Mouse (Mus musculus): ENCODE data around the gene Tmem87a. TPM values are rescaled to one million over a fixed set of nuclear protein-coding genes. Genes with fewer than 3 reads are reported as not detected.

The Tmem87a gene
- 12.0 and 14.0 TPM in 2 replicates for polyA plus RNA-seq (2015; fragmentation: Nextera tagmentation; extraction: Ambion mirVana)

DNA sequence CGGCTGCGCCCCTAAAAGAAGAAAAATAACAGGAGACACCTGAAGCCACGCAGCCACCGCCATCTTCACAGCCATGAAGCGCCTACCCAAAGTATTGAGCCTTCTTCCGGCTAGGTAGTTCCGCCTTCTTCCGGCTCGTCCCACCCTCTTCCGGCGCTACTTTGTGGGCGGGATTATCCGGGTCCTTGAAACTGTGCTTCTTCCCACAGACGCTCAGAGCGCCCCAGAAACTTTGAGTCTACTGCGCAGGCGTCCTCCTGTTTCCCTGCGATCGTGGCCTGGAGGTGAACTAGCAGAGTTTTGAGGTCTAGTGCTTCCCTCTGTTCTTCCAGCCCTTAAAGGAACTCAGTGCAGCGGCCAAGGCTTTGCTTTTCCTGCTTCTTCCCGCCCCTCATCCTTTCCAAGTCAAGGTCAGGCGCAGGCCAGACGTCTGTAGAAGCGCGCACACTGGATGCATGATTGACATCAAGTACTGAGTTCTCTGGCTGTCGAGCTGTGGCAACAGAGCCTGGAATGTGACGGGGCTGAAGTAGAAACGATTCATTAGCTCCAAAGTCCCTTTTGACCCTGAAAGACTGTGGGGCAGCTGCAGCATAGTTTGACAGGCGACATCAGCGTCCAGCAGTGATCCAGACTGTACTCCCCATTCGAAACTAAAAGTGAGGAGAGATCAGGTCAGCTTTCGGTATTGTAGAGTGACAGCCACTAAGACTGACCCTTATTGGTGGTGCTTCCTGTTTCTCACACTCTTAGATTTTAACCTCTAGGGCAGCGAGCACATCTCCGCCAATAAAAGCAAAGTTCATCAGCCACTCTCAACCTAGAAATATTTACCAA lies at the start of gene Tmem87a:
Gene Tmem87a (minus strand): TSS at position 128 of the 837 bp plus-strand sequence.
- Histone ChIP-seq H3K4me3 (ENCODE audit: low read depth, low read length) (peak within 1 kb of the TSS; percentile 69), H3K27me3 (replicated peaks; ENCODE audit: insufficient read depth, low read length) (no peaks in the 10 kb centered on the region), H3K27ac (ENCODE audit: low read length) (peak within 1 kb of the TSS; percentile 94), H3K9ac (replicated peaks; ENCODE audit: low read depth) (peak within 1 kb of the TSS; percentile 61), H3K36me3 (ENCODE audit: insufficient read depth, low read length) (no peaks in the 10 kb centered on the region), H3K4me1 (ENCODE audit: insufficient read depth, low read depth, low read length) (peaks cover 4% of the 10 kb centered on the region; the same call in 1 of the 2 replicates), H3K9me3 (ENCODE audit: low read length) (no peaks in the 10 kb centered on the region), H3K4me2 (replicated peaks; ENCODE audit: low read depth, low read length) (peak within 1 kb of the TSS; percentile 63)
- no peak for TF ChIP-seq CTCF (IDR thresholded peaks at IDR 0.05)
- TF ChIP-seq EP300 (IDR thresholded peaks at IDR 0.05), result peak; percentile 71
- ATAC-seq (peak; percentile 99), DNase-seq (ENCODE audit: low spot score) (peak; percentile 99)
- WGBS, result under 1% methylated on average over 34 of the region's 34 CpGs

- ATAC-seq, result no peak
- WGBS, result 53% methylated on average over 4 of the region's 4 CpGs
- Histone ChIP-seq H3K36me3 (ENCODE audit: insufficient read depth, low read length) (no peaks in the 10 kb centered on the region; the same call in 1 of the 2 replicates), H3K27me3 (replicated peaks; ENCODE audit: insufficient read depth, low read length) (no peaks in the 10 kb centered on the region), H3K4me2 (replicated peaks; ENCODE audit: low read depth, low read length) (no peak overlapping the region), H3K9ac (replicated peaks; ENCODE audit: low read depth) (no peak overlapping the region), H3K9me3 (ENCODE audit: low read length) (no peaks in the 10 kb centered on the region), H3K4me1 (ENCODE audit: insufficient read depth, low read depth, low read length) (no peaks in the 10 kb centered on the region), H3K27ac (ENCODE audit: low read length) (no peak overlapping the region), H3K4me3 (ENCODE audit: low read depth, low read length) (no peak overlapping the region)
- TF ChIP-seq EP300 (IDR thresholded peaks at IDR 0.05) (no peak), CTCF (IDR thresholded peaks at IDR 0.05) (no peak)
- peak; percentile 8 for DNase-seq (ENCODE audit: low spot score)
Observed at GRCm38 (mm10) chr2:120452600-120452999, 48.7 kb upstream of the Tmem87a start.

DNA sequence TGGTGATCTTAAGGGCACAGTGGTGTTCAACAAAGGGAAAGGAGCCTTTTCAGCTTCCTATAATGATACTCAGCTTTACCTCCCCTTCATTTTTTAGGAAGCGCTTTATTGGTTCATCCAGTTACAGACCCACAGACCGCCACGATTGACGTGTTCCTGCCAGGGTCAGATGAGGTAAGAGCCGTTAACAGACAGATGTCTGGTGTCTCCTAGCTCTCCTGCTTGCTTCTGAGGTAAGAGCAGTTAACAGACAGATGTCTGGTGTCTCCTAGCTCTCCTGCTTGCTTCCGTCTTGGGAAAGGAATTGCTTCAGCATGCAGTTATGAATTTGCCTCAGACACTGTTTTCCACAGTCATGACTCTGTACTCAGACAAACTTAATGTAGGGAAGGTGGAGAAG lies 46.8 kb upstream of the Tmem87a start:
- DNase-seq (ENCODE audit: low spot score), result peak; percentile 7
- 61% methylated on average over 6 of the region's 6 CpGs for WGBS
- no peaks in the 10 kb centered on the region; the same call in 1 of the 2 replicates for H3K36me3 ChIP-seq (ENCODE audit: insufficient read depth, low read length)
- no peaks in the 10 kb centered on the region for H3K9me3 ChIP-seq (ENCODE audit: low read length)
- no peaks in the 10 kb centered on the region for H3K27me3 ChIP-seq (replicated peaks; ENCODE audit: insufficient read depth, low read length)
- no peaks in the 10 kb centered on the region for H3K4me1 ChIP-seq (ENCODE audit: insufficient read depth, low read depth, low read length)
- H3K4me2 ChIP-seq (replicated peaks; ENCODE audit: low read depth, low read length), result no peak overlapping the region
- H3K4me3 ChIP-seq (ENCODE audit: low read depth, low read length), result no peak overlapping the region
- no peak overlapping the region for H3K9ac ChIP-seq (replicated peaks; ENCODE audit: low read depth)
- TF ChIP-seq EP300 (IDR thresholded peaks at IDR 0.05), result no peak
- TF ChIP-seq CTCF (IDR thresholded peaks at IDR 0.05), result no peak
- H3K27ac ChIP-seq (ENCODE audit: low read length), result no peak overlapping the region
- ATAC-seq, result no peak

- TF ChIP-seq EP300 (IDR thresholded peaks at IDR 0.05), result no peak
- TF ChIP-seq CTCF (IDR thresholded peaks at IDR 0.05), result no peak
- H3K4me2 ChIP-seq (replicated peaks; ENCODE audit: low read depth, low read length), result no peak overlapping the region
- no peaks in the 10 kb centered on the region for H3K36me3 ChIP-seq (ENCODE audit: insufficient read depth, low read length)
- H3K4me1 ChIP-seq (ENCODE audit: insufficient read depth, low read depth, low read length), result no peaks in the 10 kb centered on the region
- H3K27me3 ChIP-seq (replicated peaks; ENCODE audit: insufficient read depth, low read length), result no peaks in the 10 kb centered on the region
- H3K9me3 ChIP-seq (ENCODE audit: low read length), result no peaks in the 10 kb centered on the region
- DNase-seq (ENCODE audit: low spot score) (no peak), ATAC-seq (no peak)
- H3K4me3 ChIP-seq (ENCODE audit: low read depth, low read length), result no peak overlapping the region
- 91% methylated on average over 1 of the region's 1 CpGs for WGBS
- H3K9ac ChIP-seq (replicated peaks; ENCODE audit: low read depth), result no peak overlapping the region
- no peak overlapping the region for H3K27ac ChIP-seq (ENCODE audit: low read length)
Observed at GRCm38 (mm10) chr2:120447306-120447705, 43.4 kb upstream of the Tmem87a start.

- no peaks in the 10 kb centered on the region for H3K4me1 ChIP-seq (ENCODE audit: insufficient read depth, low read depth, low read length)
- no peak overlapping the region for H3K4me3 ChIP-seq (ENCODE audit: low read depth, low read length)
- 55% methylated on average over 10 of the region's 10 CpGs for WGBS
- ATAC-seq (no peak), DNase-seq (ENCODE audit: low spot score) (no peak)
- no peak overlapping the region for H3K4me2 ChIP-seq (replicated peaks; ENCODE audit: low read depth, low read length)
- TF ChIP-seq CTCF (IDR thresholded peaks at IDR 0.05), result no peak
- no peak for TF ChIP-seq EP300 (IDR thresholded peaks at IDR 0.05)
- H3K9me3 ChIP-seq (ENCODE audit: low read length), result no peaks in the 10 kb centered on the region
- H3K9ac ChIP-seq (replicated peaks; ENCODE audit: low read depth), result no peak overlapping the region
- H3K27ac ChIP-seq (ENCODE audit: low read length), result no peak overlapping the region
- H3K36me3 ChIP-seq (ENCODE audit: insufficient read depth, low read length), result no peaks in the 10 kb centered on the region
- no peaks in the 10 kb centered on the region for H3K27me3 ChIP-seq (replicated peaks; ENCODE audit: insufficient read depth, low read length)
Observed at GRCm38 (mm10) chr2:120446373-120446772, 42.5 kb upstream of the Tmem87a start.

DNA sequence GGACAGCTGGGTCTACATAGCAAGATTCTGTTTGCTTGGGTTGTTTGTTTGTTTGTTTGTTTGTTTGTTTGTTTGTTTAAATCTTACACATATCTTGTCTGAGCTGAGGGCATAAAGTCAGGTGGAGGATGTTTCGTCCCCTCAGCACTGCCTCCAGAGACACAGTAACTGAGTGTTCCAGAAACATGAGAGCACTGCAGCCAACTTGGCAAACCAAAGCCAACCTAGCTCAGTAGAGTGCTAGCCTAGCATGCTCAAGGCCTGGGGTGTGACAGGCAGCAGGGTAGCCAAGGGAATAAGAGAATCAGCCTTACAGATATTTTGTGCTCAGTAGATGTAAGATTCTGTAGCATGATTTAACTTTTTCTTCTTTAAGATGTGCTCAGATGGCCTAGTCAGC lies 40.6 kb upstream of the Tmem87a start:
- ATAC-seq, result no peak
- Histone ChIP-seq H3K36me3 (ENCODE audit: insufficient read depth, low read length) (no peaks in the 10 kb centered on the region), H3K27ac (ENCODE audit: low read length) (no peak overlapping the region), H3K9me3 (ENCODE audit: low read length) (no peaks in the 10 kb centered on the region), H3K4me3 (ENCODE audit: low read depth, low read length) (no peak overlapping the region), H3K4me1 (ENCODE audit: insufficient read depth, low read depth, low read length) (no peaks in the 10 kb centered on the region), H3K27me3 (replicated peaks; ENCODE audit: insufficient read depth, low read length) (no peaks in the 10 kb centered on the region), H3K9ac (replicated peaks; ENCODE audit: low read depth) (no peak overlapping the region), H3K4me2 (replicated peaks; ENCODE audit: low read depth, low read length) (no peak overlapping the region)
- no peak for DNase-seq (ENCODE audit: low spot score)
- WGBS, result 91% methylated on average over 1 of the region's 1 CpGs
- TF ChIP-seq CTCF (IDR thresholded peaks at IDR 0.05) (no peak), EP300 (IDR thresholded peaks at IDR 0.05) (no peak)

Data from lung, postnatal 0 days (tissue).